Mouse (Mus musculus): ENCODE data around the gene Nrxn1.

DNA sequence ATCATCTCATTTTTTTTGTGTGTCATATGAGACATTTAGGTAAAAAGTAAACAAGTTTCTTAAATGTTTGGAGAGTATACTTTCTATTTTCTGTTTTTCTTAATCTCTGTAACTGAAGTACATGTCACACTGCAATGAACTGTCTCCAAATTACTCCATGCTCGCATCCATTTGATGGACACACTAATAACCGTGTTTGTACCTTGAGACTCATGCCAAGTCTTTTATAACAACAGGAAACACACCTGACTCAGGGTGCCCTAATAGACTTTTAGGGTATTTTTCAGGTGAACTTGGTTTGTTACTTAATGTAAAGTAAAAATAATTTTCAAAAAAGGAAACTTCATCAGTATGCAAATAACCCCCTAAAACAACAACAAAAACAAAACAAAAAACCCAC is 180.1 kb downstream of the Nrxn1 start:
- no peak for TF ChIP-seq POLR2A (IDR thresholded peaks at IDR 0.05; ENCODE audit: insufficient read depth, low read depth, low read length)
- no peak for TF ChIP-seq EP300 (IDR thresholded peaks at IDR 0.05; ENCODE audit: insufficient read depth, low read depth, low read length)
- no peak for TF ChIP-seq CTCF (IDR thresholded peaks at IDR 0.05)
